Mouse (Mus musculus) limb, embryonic 14.5 days (tissue): Measurements from ENCODE around the gene Dad1. TPM values are rescaled to one million over a fixed set of nuclear protein-coding genes. Genes with fewer than 3 reads are reported as not detected.

ENCODE experiments used
- ATAC-seq: fragments of 200-750 bp; cut with Nextera tagmentation; 2 replicates; pipeline ENCODE4 v1.8.0; 2017; ENCODE audit warnings: low read depth, moderate number of reproducible peaks, moderate TSS enrichment; ENCODE audit not compliant: low FRiP score
- DNase-seq: peaks from one replicate; pipeline ENCODE4 v3.0.0-alpha.2; 2015; ENCODE audit warnings: low spot score
- H3K27ac ChIP-seq: fragments of 300-500 bp; sonication (generic); replicated peaks from 2 replicates; pipeline ENCODE4 v1.5.1; 2014; ENCODE audit warnings: low read depth, mild to moderate bottlenecking, low read length, moderate library complexity, mixed read lengths
- H3K27me3 ChIP-seq: fragments of 300-500 bp; sonication (generic); 2 replicates; pipeline ENCODE4 v1.6.1; 2014; ENCODE audit warnings: low read length, mixed read lengths; ENCODE audit not compliant: control insufficient read depth, insufficient read depth
- H3K36me3 ChIP-seq: fragments of 300-500 bp; sonication (generic); 2 replicates; pipeline ENCODE4 v1.6.1; 2014; ENCODE audit warnings: mild to moderate bottlenecking, low read length, moderate library complexity, mixed read lengths; ENCODE audit not compliant: control insufficient read depth, insufficient read depth
- H3K4me1 ChIP-seq: fragments of 300-500 bp; sonication (generic); 2 replicates; pipeline ENCODE4 v1.6.1; 2014; ENCODE audit warnings: antibody characterized with exemption, low read length, mixed read lengths; ENCODE audit not compliant: control insufficient read depth, insufficient read depth
- H3K4me2 ChIP-seq: fragments of 300-500 bp; sonication (generic); replicated peaks from 2 replicates; pipeline ENCODE4 v1.6.1; 2014; ENCODE audit warnings: low read depth, mild to moderate bottlenecking, low read length, moderate library complexity; ENCODE audit not compliant: severe bottlenecking
- H3K4me3 ChIP-seq: fragments of 300-500 bp; sonication (generic); replicated peaks from 2 replicates; pipeline ENCODE4 v1.5.1; 2014; ENCODE audit warnings: low read length
- H3K9ac ChIP-seq: fragments of 300-500 bp; sonication (generic); 2 replicates; pipeline ENCODE4 v1.6.1; 2014; ENCODE audit warnings: mild to moderate bottlenecking, low read depth, low read length, moderate library complexity; ENCODE audit not compliant: severe bottlenecking
- H3K9me3 ChIP-seq: fragments of 300-500 bp; sonication (generic); 2 replicates; pipeline ENCODE4 v1.6.1; 2016; ENCODE audit warnings: low read length; ENCODE audit not compliant: control insufficient read depth
- POLR2A ChIP-seq: fragments of 200-500 bp; IDR thresholded peaks from 2 replicates; pipeline ENCODE4 v1.8.0; 2012; ENCODE audit warnings: inconsistent platforms, mild to moderate bottlenecking, moderate library complexity, borderline replicate concordance; ENCODE audit not compliant: insufficient read depth, insufficient read length; ENCODE audit errors: extremely low read depth
- WGBS: fragments of 180-500 bp; shearing (Covaris S2); extraction: QIAGEN DNeasy Blood & Tissue Kit; methylation state at CpG from one replicate; pipeline ENCODE4 v1.1.7; 2014; 5-methylcytosine and 5-hydroxymethylcytosine counted together
- polyA plus RNA-seq, 2 experiments: library from polyadenylated mRNA; depleted of rRNA in 1 of 2; stranded (reverse) in 1 of 2; unstranded in 1 of 2; fragments of >200 nt; fragmentation: Nextera tagmentation in 1 of 2; extraction: Ambion mirVana in 1 of 2; gene quantifications; 2 replicates each; pipeline versions ENCODE4 v1.2.1 to v1.2.3; 2012 to 2014

Gene Dad1
- polyA plus RNA-seq, 2 experiments, result 248 to 419 TPM

GRCm38 (mm10) chr14:54206309-54206708, 47.6 kb downstream of the Dad1 start:
- Histone ChIP-seq H3K27ac (no peak overlapping the region), H3K27me3 (no peaks in the 10 kb centered on the region), H3K4me1 (0 out of 2 replicates have a peak, but pooled peaks cover 3% of the 10 kb centered on the region), H3K4me2 (no peak overlapping the region), H3K4me3 (no peak overlapping the region), H3K36me3 (no peaks in the 10 kb centered on the region), H3K9ac (no peak overlapping the region), H3K9me3 (no peaks in the 10 kb centered on the region)
- TF ChIP-seq POLR2A, result no peak
- ATAC-seq, result no peak
- DNase-seq, result no peak
- WGBS, result 53% methylated on average over 5 of the region's 5 CpGs

GRCm38 (mm10) chr14:54205904-54206303, 48.0 kb downstream of the Dad1 start:
- Histone ChIP-seq H3K9me3 (no peaks in the 10 kb centered on the region), H3K27me3 (no peaks in the 10 kb centered on the region), H3K4me2 (no peak overlapping the region), H3K4me3 (no peak overlapping the region), H3K27ac (no peak overlapping the region), H3K36me3 (no peaks in the 10 kb centered on the region), H3K9ac (no peak overlapping the region), H3K4me1 (0 out of 2 replicates have a peak, but pooled peaks cover 3% of the 10 kb centered on the region)
- 31% methylated on average over 6 of the region's 6 CpGs for WGBS
- ATAC-seq, result no peak
- TF ChIP-seq POLR2A, result no peak
- DNase-seq, result no peak

- Histone ChIP-seq H3K4me3 (no peak overlapping the region), H3K27ac (no peak overlapping the region), H3K9me3 (no peaks in the 10 kb centered on the region), H3K4me1 (0 out of 2 replicates have a peak, but pooled peaks cover 3% of the 10 kb centered on the region), H3K36me3 (no peaks in the 10 kb centered on the region), H3K9ac (no peak overlapping the region), H3K27me3 (no peaks in the 10 kb centered on the region), H3K4me2 (no peak overlapping the region)
- TF ChIP-seq POLR2A, result no peak
- DNase-seq, result no peak
- WGBS, result 78% methylated on average over 4 of the region's 4 CpGs
- no peak for ATAC-seq
Observed at GRCm38 (mm10) chr14:54204786-54205185, 49.1 kb downstream of the Dad1 start.

GRCm38 (mm10) chr14:54204311-54204710, 49.6 kb downstream of the Dad1 start:
- Histone ChIP-seq H3K36me3 (no peaks in the 10 kb centered on the region), H3K4me3 (no peak overlapping the region), H3K27ac (no peak overlapping the region), H3K9me3 (no peaks in the 10 kb centered on the region), H3K27me3 (no peaks in the 10 kb centered on the region), H3K9ac (no peak overlapping the region), H3K4me2 (no peak overlapping the region), H3K4me1 (0 out of 2 replicates have a peak, but pooled peaks cover 3% of the 10 kb centered on the region)
- no peak for DNase-seq
- 83% methylated on average over 8 of the region's 8 CpGs for WGBS
- ATAC-seq, result no peak
- TF ChIP-seq POLR2A, result no peak

GRCm38 (mm10) chr14:54203776-54204175, 50.1 kb downstream of the Dad1 start:
- ATAC-seq, result no peak

GRCm38 (mm10) chr14:54203207-54203606, 50.7 kb downstream of the Dad1 start:
- H3K9me3 ChIP-seq, result no peaks in the 10 kb centered on the region
- no peak overlapping the region for H3K27ac ChIP-seq
- no peak overlapping the region for H3K9ac ChIP-seq
- ATAC-seq (no peak), DNase-seq (no peak)
- H3K27me3 ChIP-seq, result no peaks in the 10 kb centered on the region
- no peak for TF ChIP-seq POLR2A
- H3K36me3 ChIP-seq, result no peaks in the 10 kb centered on the region
- no peak overlapping the region for H3K4me3 ChIP-seq
- 93% methylated on average over 6 of the region's 6 CpGs for WGBS
- H3K4me2 ChIP-seq, result no peak overlapping the region
- H3K4me1 ChIP-seq, result 0 out of 2 replicates have a peak, but pooled peaks cover 3% of the 10 kb centered on the region

More at GRCm38 (mm10) chr14:54203776-54204175, 50.1 kb downstream of the Dad1 start:
- no peak overlapping the region for H3K27ac ChIP-seq
- DNase-seq, result no peak
- H3K9me3 ChIP-seq, result no peaks in the 10 kb centered on the region
- 0 out of 2 replicates have a peak, but pooled peaks cover 3% of the 10 kb centered on the region for H3K4me1 ChIP-seq
- TF ChIP-seq POLR2A, result no peak
- 85% methylated on average over 10 of the region's 10 CpGs for WGBS
- no peak overlapping the region for H3K9ac ChIP-seq
- H3K27me3 ChIP-seq, result no peaks in the 10 kb centered on the region
- H3K4me3 ChIP-seq, result no peak overlapping the region
- no peaks in the 10 kb centered on the region for H3K36me3 ChIP-seq
- H3K4me2 ChIP-seq, result no peak overlapping the region
